Mouse (Mus musculus) frontal cortex, adult 2 months (tissue): ENCODE data around the gene Snap23. TPM values are rescaled to one million over a fixed set of nuclear protein-coding genes. Genes with fewer than 3 reads are reported as not detected.

ENCODE experiments used
- DNase-seq, 2 experiments: peaks; one replicate each; pipeline ENCODE4 v3.0.0; 2022; ENCODE audit warnings: low spot score in 1 of 2; ENCODE audit errors: extremely low spot score in 1 of 2
- polyA plus RNA-seq: library from polyadenylated mRNA; depleted of rRNA; stranded (reverse); fragments of >200 nt; gene quantifications from 2 replicates; pipeline ENCODE4 v1.2.3, GENCODE M21; 2012; rRNA removed

Snap23 gene
- polyA plus RNA-seq, 1 experiment, result 21.8 TPM

DNA sequence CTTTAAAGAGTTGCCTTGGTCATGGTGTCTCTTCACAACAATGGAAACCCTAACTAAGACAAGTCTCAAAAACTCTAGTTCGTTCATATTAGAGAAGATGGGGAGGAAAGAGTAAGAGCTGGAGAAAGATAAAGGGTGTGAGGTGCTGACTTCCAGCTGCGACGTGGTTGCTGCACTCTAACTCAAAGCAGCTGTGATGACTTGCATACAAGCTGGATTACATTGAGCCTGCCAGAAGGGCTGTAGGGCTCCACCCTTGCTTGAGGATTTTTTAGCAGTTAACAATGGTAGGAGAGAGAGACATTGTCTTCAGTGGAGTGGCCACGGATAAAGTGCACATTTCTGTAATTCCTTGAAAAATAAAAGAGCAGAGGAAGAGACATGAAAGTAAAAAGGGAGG, 79.3 kb downstream of the Snap23 start:
- DNase-seq, result no peak

Other genes with a start within 250 kb of the Snap23 start
- 51.8 and 68.0 TPM in 2 replicates for gene Vps39, start 214.5 kb upstream of the Snap23 start, polyA plus RNA-seq
- gene Ganc, start 163.8 kb upstream of the Snap23 start, polyA plus RNA-seq, result 10.5 and 11.1 TPM in 2 replicates
- gene Tmem87a, start 163.6 kb upstream of the Snap23 start, polyA plus RNA-seq, result 23.2 and 24.1 TPM in 2 replicates
- gene Capn3, start 111.7 kb upstream of the Snap23 start, polyA plus RNA-seq, result 6.1 and 10.3 TPM in 2 replicates
- gene Zfp106, start 3.8 kb upstream of the Snap23 start, polyA plus RNA-seq, result 73.3 and 79.9 TPM in 2 replicates
- gene Haus2, start 41.7 kb downstream of the Snap23 start, polyA plus RNA-seq, result 14.9 and 17.1 TPM in 2 replicates
- gene Lrrc57, start 41.8 kb downstream of the Snap23 start, polyA plus RNA-seq, result 35.1 and 35.7 TPM in 2 replicates
- gene Stard9, start 61.5 kb downstream of the Snap23 start, polyA plus RNA-seq, result 15.2 and 16.4 TPM in 2 replicates